Mouse (Mus musculus): ENCODE measurements around the gene Pdss1.

- no peak for TF ChIP-seq CTCF (IDR thresholded peaks at IDR 0.05; ENCODE audit: low read depth)
- peak; percentile 59; the same call in 1 of the 2 replicates for TF ChIP-seq EP300 (IDR thresholded peaks at IDR 0.05; ENCODE audit: low read depth)
These were observed 8.6 kb downstream of the Pdss1 start for GRCm38 (mm10) chr2:22903947-22904346.

Data from liver, postnatal 0 days (tissue).